Mouse (Mus musculus) ovary, postnatal 10 days (tissue): ENCODE results near the gene Barhl1.

Source experiments
- DNase-seq: peaks from one replicate; pipeline ENCODE4 v3.0.0; 2022; ENCODE audit warnings: low spot score

Barhl1 gene

DNA sequence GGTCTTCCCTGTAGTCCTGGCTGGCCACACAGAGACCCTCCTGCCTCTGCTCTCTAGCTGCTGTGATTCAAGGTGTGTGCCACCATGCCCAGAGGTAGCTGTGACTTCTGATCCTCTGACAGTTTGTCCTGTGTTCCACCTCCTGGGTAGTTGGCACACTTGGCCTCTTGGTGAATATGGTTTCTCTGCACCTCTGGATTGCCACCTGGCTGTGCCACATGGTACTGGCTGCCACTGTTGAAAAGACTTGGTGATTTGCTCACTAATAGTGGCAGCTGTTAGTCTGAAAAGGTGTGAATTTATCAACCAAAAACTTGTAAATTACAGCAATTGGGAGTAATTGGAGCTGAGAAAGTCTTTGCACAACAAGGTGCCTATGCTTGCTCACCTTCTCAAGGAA, 52.6 kb downstream of the Barhl1 start:
- no peak for DNase-seq

DNA sequence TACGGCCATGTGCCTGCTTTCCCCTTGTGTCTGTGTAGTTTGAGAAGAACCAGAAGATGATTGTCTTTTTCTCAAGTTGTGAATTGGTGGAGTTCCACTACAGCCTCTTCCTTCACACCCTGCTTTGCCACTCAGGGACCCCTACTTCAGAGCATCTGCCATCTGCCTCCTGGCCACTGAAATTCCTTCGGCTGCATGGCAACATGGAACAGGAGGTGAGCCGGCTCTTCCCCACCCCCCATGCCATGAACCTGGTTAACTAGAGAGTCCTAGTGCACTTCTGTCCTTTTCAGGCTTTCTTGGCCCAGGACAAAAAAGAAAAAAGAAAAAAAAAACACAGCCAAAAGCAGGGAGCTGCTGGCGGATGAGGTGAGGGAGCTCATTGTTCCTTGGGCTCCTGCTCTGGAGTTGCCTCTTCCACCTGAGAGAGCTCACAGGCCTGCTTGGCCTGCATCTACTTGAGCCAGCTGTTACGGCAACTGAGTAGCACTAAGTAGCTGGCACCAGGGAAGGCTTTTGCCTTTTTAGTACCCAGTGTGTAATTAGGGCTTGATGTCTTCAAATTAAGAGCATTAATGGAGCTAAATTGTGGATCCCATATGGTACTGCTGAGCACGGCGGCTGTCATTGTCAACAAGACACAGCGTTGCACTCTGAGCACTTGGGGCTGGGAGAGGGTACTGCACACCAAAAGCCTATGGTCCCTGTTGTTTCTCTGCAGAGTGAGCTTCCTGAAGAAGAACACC, 55.6 kb downstream of the Barhl1 start:
- no peak for DNase-seq

DNA sequence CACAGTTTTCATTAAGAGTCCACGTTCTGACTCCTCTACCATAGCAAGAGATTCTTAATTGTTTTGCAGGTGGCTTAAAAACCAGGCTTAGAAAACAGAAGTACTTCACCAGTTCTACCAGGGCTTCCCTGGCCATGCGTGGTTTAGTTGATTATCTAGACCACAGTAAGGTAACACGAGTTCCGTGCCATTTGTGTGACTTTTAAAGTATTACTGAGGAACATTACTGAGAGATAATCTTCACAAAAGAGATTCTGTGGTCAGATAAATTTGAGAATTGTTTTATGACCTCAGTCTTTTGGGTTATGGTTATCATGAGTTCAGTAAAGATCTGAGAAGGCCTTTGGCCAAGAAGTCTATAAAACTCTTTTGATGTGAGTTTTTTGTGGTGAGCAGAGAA, 57.2 kb downstream of the Barhl1 start:
- DNase-seq: no peak
